Mouse (Mus musculus) liver, embryonic 14.5 days (tissue): ENCODE results near the gene Il23r. TPM values are rescaled to one million over a fixed set of nuclear protein-coding genes. Genes with fewer than 3 reads are reported as not detected.

Source experiments
- ATAC-seq: fragments of 200-750 bp; cut with Nextera tagmentation; 2 replicates; pipeline ENCODE4 v1.8.0; 2017; ENCODE audit warnings: moderate number of reproducible peaks, mild to moderate bottlenecking, moderate library complexity; ENCODE audit not compliant: insufficient read depth
- DNase-seq, 3 experiments: peaks; one replicate each; pipeline ENCODE4 v3.0.0-alpha.2; 2012 to 2013; ENCODE audit warnings: low read depth in 3 of 3, low spot score in 3 of 3
- H3K27ac ChIP-seq: fragments of 300-500 bp; sonication (generic); 2 replicates; pipeline ENCODE4 v1.5.1; 2014; ENCODE audit warnings: moderate library complexity, mild to moderate bottlenecking, control low read depth, inconsistent platforms
- H3K27me3 ChIP-seq: fragments of 300-500 bp; sonication (generic); 2 replicates; pipeline ENCODE4 v1.6.1; 2014; ENCODE audit warnings: mild to moderate bottlenecking, low read length, moderate library complexity; ENCODE audit not compliant: control insufficient read depth, insufficient read depth
- H3K36me3 ChIP-seq: fragments of 300-500 bp; sonication (generic); replicated peaks from 2 replicates; pipeline ENCODE4 v1.6.1; 2014; ENCODE audit warnings: low read depth; ENCODE audit not compliant: control insufficient read depth, insufficient read depth
- H3K4me1 ChIP-seq, 2 experiments: fragments of 200-500 bp in 1 of 2; fragments of 300-500 bp in 1 of 2; sonication (generic) in 1 of 2; replicated peaks; 2 replicates each; pipeline ENCODE4 v1.6.1; 2012 to 2014; ENCODE audit warnings: antibody characterized with exemption in 1 of 2, inconsistent platforms in 1 of 2, low read length in 1 of 2; ENCODE audit not compliant: control insufficient read depth in 2 of 2, insufficient read depth in 2 of 2
- H3K4me2 ChIP-seq: fragments of 300-500 bp; sonication (generic); 2 replicates; pipeline ENCODE4 v1.6.1; 2014; ENCODE audit warnings: low read depth, mild to moderate bottlenecking, control low read depth, moderate library complexity
- H3K4me3 ChIP-seq, 2 experiments: fragments of 200-500 bp in 1 of 2; fragments of 300-500 bp in 1 of 2; sonication (generic) in 1 of 2; 2 replicates each; pipeline ENCODE4 v1.5.1; 2012 to 2014; ENCODE audit warnings: low read depth in 2 of 2, low read length in 2 of 2, mild to moderate bottlenecking in 2 of 2, control low read depth in 1 of 2, inconsistent platforms in 1 of 2, moderate library complexity in 1 of 2; ENCODE audit not compliant: insufficient read depth in 1 of 2
- H3K9ac ChIP-seq: fragments of 300-500 bp; sonication (generic); replicated peaks from 2 replicates; pipeline ENCODE4 v1.6.1; 2014; ENCODE audit warnings: mild to moderate bottlenecking, control low read depth, moderate library complexity
- H3K9me3 ChIP-seq: fragments of 300-500 bp; sonication (generic); 2 replicates; pipeline ENCODE4 v1.6.1; 2016; ENCODE audit warnings: low read length, mixed read lengths; ENCODE audit not compliant: control insufficient read depth
- CTCF ChIP-seq: IDR thresholded peaks from 2 replicates; pipeline ENCODE4 v1.5.1; 2016; ENCODE audit warnings: antibody characterized with exemption, low read depth, control low read depth
- EP300 ChIP-seq: IDR thresholded peaks from 2 replicates; pipeline ENCODE4 v1.6.1; 2016; ENCODE audit warnings: antibody characterized with exemption, low read depth
- WGBS: fragments of 180-500 bp; shearing (Covaris S2); extraction: QIAGEN DNeasy Blood & Tissue Kit; methylation state at CpG from one replicate; pipeline ENCODE4 v1.1.7; 2014; ENCODE audit not compliant: insufficient replicate concordance; 5-methylcytosine and 5-hydroxymethylcytosine counted together
- polyA plus RNA-seq, 2 experiments: library from polyadenylated mRNA; depleted of rRNA in 1 of 2; stranded (reverse) in 1 of 2; unstranded in 1 of 2; fragments of >200 nt; fragmentation: Nextera tagmentation in 1 of 2; extraction: Ambion mirVana in 1 of 2; gene quantifications; 2 replicates each; pipeline versions ENCODE4 v1.2.1 to v1.2.3; 2012 to 2014

Il23r gene
- polyA plus RNA-seq, 2 experiments, result not detected

DNA sequence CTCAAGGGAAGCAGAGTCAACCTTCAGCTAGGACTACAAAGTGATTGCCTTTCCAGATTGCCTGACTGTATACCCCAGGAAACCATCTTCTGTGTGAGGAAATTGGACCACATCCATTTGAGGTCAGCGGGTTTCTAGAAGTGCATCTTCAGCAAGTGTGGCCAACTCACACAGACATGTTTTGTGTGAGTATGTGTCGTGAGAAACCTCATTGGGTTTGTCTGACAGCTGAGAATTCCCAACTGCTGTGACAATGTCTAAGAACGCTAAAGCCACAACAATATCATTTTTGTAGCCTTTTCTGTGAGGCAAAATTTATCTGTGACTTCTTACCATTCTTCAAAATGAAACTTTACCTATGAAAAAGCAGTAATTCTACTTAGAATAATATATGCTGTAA, 59.8 kb downstream of the Il23r start:
- ATAC-seq (no peak), DNase-seq (no peak)
- TF ChIP-seq EP300 (no peak), CTCF (no peak)
- Histone ChIP-seq H3K4me3 (no peak overlapping the region), H3K9ac (no peak overlapping the region), H3K27ac (no peak overlapping the region), H3K9me3 (no peaks in the 10 kb centered on the region), H3K4me1 (no peaks in the 10 kb centered on the region), H3K27me3 (no peaks in the 10 kb centered on the region), H3K4me2 (no peak overlapping the region), H3K36me3 (no peaks in the 10 kb centered on the region)
- 58% methylated on average over 3 of the region's 3 CpGs for WGBS

DNA sequence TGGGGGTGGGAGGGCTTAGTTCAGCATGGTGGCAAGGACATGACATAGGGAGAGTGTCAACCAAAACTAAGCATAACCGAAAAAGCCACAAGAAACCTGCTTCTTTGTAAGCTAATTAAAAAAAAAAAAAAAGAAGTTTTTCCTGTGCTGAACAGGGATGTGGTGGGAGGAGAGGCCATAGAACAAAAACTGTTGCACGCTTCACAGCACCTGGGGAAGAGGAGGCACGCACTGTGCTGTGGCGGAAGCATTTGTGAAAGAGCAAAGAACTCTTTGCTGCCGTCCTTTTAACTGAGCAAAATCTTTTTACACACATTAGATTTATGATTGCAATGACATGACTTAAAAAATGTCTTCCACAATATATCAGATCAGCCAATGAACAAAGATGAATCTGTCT, 69.9 kb downstream of the Il23r start:
- WGBS, result 63% methylated on average over 5 of the region's 5 CpGs
- no peaks in the 10 kb centered on the region for H3K36me3 ChIP-seq

DNA sequence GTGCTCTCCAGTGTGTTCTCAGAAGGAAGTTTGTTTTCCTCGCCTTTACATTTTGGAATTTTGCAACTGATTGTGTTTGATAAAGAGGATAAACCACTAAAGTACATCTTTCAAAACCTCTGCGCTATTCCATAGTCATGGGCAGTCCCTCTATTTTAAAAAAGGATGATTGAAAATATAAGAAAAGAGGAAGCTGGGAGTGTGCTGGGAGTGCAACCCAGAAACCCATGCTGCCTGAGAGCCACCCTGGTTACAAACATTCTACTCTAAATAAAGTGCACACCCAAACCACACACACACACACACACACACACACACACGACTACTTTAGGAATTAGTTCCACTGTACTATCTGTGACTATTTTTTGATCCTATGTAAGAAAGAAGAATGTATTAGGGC, 75.1 kb downstream of the Il23r start:
- TF ChIP-seq CTCF (no peak), EP300 (no peak)
- H3K4me3 ChIP-seq, result no peak overlapping the region

More for the DNA sequence above, 69.9 kb downstream of the Il23r start:
- H3K4me2 ChIP-seq, result no peak overlapping the region
- no peak for DNase-seq
- no peak overlapping the region for H3K4me3 ChIP-seq
- H3K27ac ChIP-seq, result no peak overlapping the region
- H3K9ac ChIP-seq, result no peak overlapping the region
- TF ChIP-seq EP300, result no peak
- no peak for TF ChIP-seq CTCF
- H3K4me1 ChIP-seq, result no peaks in the 10 kb centered on the region
- no peaks in the 10 kb centered on the region for H3K27me3 ChIP-seq
- no peak for ATAC-seq
- no peaks in the 10 kb centered on the region for H3K9me3 ChIP-seq

DNA sequence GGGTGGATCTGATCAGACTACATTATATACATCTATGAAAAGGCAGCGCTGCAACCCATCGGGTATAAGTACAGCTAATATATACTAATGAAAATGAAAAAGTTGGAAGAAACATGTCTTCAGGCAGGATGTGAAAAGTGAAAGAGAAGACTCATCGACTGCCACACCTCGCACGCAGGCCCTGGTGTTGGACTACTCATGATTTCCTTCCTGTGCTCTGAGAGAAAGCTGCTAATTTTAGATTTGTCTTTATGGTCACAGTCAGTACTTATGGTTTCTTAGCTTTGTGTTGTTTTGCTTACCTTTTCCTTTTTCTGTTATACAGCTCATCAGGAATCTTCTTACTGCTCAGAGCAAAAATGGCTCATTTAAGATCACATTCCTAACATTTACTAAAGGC, 76.4 kb downstream of the Il23r start:
- Histone ChIP-seq H3K4me1 (no peaks in the 10 kb centered on the region), H3K36me3 (no peaks in the 10 kb centered on the region), H3K4me2 (no peak overlapping the region), H3K9ac (no peak overlapping the region), H3K27ac (no peak overlapping the region), H3K27me3 (no peaks in the 10 kb centered on the region), H3K9me3 (no peaks in the 10 kb centered on the region), H3K4me3 (no peak overlapping the region)
- WGBS, result 49% methylated on average over 5 of the region's 5 CpGs
- TF ChIP-seq EP300, result no peak
- ATAC-seq (no peak), DNase-seq (no peak)

More for the DNA sequence above, 75.1 kb downstream of the Il23r start:
- no peak for DNase-seq
- H3K4me1 ChIP-seq, result no peaks in the 10 kb centered on the region
- no peaks in the 10 kb centered on the region for H3K9me3 ChIP-seq
- H3K9ac ChIP-seq, result no peak overlapping the region
- 34% methylated on average over 3 of the region's 3 CpGs for WGBS
- H3K4me2 ChIP-seq, result no peak overlapping the region
- no peak for ATAC-seq
- H3K36me3 ChIP-seq, result no peaks in the 10 kb centered on the region
- no peaks in the 10 kb centered on the region for H3K27me3 ChIP-seq
- no peak overlapping the region for H3K27ac ChIP-seq

DNA sequence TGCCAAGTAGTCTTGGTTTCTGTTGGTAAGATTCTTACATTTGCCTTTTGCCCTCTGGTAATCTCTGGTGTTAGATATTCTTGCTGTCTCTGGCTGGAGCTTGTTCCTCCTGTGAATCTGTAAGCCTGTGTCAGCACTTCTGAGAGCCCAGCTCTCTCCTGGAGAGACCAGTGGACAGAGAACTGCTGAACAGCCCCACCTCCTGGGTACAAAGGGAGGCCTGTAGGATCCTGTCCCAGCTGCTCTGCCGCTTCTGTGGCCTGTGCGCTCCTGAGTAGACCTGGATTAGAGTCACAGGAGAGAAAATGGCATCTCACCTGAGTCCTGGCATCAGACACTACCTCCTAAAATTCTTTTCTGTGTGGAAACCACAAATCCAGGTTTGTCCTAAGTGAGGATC, 78.3 kb downstream of the Il23r start:
- no peak for DNase-seq
- H3K4me2 ChIP-seq, result no peak overlapping the region
- 71% methylated on average over 2 of the region's 2 CpGs for WGBS
- no peak overlapping the region for H3K27ac ChIP-seq
- no peak overlapping the region for H3K4me3 ChIP-seq
- H3K27me3 ChIP-seq, result no peaks in the 10 kb centered on the region
- H3K9ac ChIP-seq, result no peak overlapping the region
- no peaks in the 10 kb centered on the region for H3K4me1 ChIP-seq
- no peaks in the 10 kb centered on the region for H3K9me3 ChIP-seq
- TF ChIP-seq EP300, result no peak
- no peak for TF ChIP-seq CTCF
- no peak for ATAC-seq
- H3K36me3 ChIP-seq, result no peaks in the 10 kb centered on the region

DNA sequence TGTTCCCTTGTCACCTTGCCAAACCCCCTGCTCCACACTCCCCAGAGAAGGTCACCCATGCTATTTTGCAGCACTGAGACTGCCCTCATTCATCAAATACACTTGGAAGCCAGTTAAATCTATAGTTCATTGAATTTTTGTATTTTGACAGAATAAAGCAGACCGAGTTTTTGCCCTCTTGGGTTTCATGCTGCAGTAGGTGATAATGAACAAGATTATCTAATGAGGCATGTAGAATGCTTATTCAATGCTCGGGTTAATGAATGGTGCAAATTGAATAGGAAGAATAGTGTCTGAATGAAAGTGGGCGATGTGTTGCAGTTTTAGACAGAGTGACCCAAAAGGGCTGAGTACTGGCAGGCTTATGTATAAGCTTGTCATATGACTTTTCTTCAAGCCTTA, 86.4 kb downstream of the Il23r start:
- Histone ChIP-seq H3K4me3 (no peak overlapping the region), H3K27ac (no peak overlapping the region), H3K27me3 (no peaks in the 10 kb centered on the region), H3K9ac (no peak overlapping the region), H3K9me3 (no peaks in the 10 kb centered on the region), H3K36me3 (no peaks in the 10 kb centered on the region), H3K4me1 (no peaks in the 10 kb centered on the region), H3K4me2 (no peak overlapping the region)
- WGBS, result 53% methylated on average over 3 of the region's 3 CpGs
- DNase-seq (no peak), ATAC-seq (no peak)
- TF ChIP-seq CTCF (no peak), EP300 (no peak)
